23 mouse cellular contexts compared by ENCODE assay signal in genomic region chr5:65911676-65912075, GRCm38 (mm10). TPM values are rescaled to one million over a fixed set of nuclear protein-coding genes. Genes with fewer than 3 reads are reported as not detected.
DNase-seq lines count a peak whose midpoint lies in the region; ATAC-seq lines count a peak whose summit lies in the region.
"Had no signal": no experiment of that assay in that cellular context is flagged by ENCODE, and none has a peak within 500 bp of the region (broad histone marks: within the 10 kb centered on the region; RNA-seq: fewer than 3 reads in every experiment).

No protein-coding gene starts in this region.

- no peak for DNase-seq in midbrain, embryonic 10.5 days (ENCODE audit: low spot score)
- DNase-seq in naive thymus-derived CD4-positive, alpha-beta T cell, adult 2 months (ENCODE audit: low read depth), result peak; percentile 36
- DNase-seq in thymus, postnatal 4 days, result peak; percentile 76
- DNase-seq in forebrain, embryonic 11.5 days (ENCODE audit: low spot score), result no peak
- no peak for DNase-seq in left cerebral cortex, adult 11 months (ENCODE audit: low spot score)
- DNase-seq: adrenal gland, postnatal 36 days; cerebellum, adult 2 months; embryo, embryonic 11 days; forebrain, postnatal 0 days; heart, postnatal 14 days; layer of hippocampus, postnatal 36 days; right cerebral cortex, postnatal 14 days had no signal

- H3K4me2 ChIP-seq in midbrain, embryonic 16.5 days (ENCODE audit: low read length), result no peak overlapping the region
- no peak overlapping the region for H3K4me2 ChIP-seq in forebrain, embryonic 11.5 days (ENCODE audit: low read depth, low read length, severe bottlenecking)
- H3K4me2 ChIP-seq: hindbrain, embryonic 15.5 days; kidney, embryonic 15.5 days had no signal

- H3K4me1 ChIP-seq in midbrain, embryonic 10.5 days, result no peaks in the 10 kb centered on the region
- H3K4me1 ChIP-seq in midbrain, embryonic 16.5 days (ENCODE audit: control insufficient read depth, insufficient read depth, low read length), result no peaks in the 10 kb centered on the region
- H3K4me1 ChIP-seq in forebrain, embryonic 11.5 days (replicated peaks; ENCODE audit: control insufficient read depth, insufficient read depth, low read length), result no peaks in the 10 kb centered on the region
- H3K4me1 ChIP-seq: heart, embryonic 10.5 days; hindbrain, embryonic 15.5 days; kidney, embryonic 15.5 days had no signal

- 0 out of 2 replicates have a peak overlapping the region, but pooled peaks have one; percentile 13 for H3K27ac ChIP-seq in midbrain, embryonic 10.5 days (replicated peaks)
- H3K27ac ChIP-seq in midbrain, embryonic 16.5 days (ENCODE audit: low read length), result no peak overlapping the region
- H3K27ac ChIP-seq in forebrain, embryonic 11.5 days (ENCODE audit: low read depth, low read length), result no peak overlapping the region
- H3K27ac ChIP-seq: heart, embryonic 10.5 days; hindbrain, embryonic 15.5 days; kidney, embryonic 15.5 days; liver, embryonic 14.5 days had no signal

- no peaks in the 10 kb centered on the region for H3K36me3 ChIP-seq in midbrain, embryonic 10.5 days
- no peaks in the 10 kb centered on the region for H3K36me3 ChIP-seq in midbrain, embryonic 16.5 days (ENCODE audit: control insufficient read depth, insufficient read depth, low read length)
- no peaks in the 10 kb centered on the region for H3K36me3 ChIP-seq in forebrain, embryonic 11.5 days (ENCODE audit: control insufficient read depth, insufficient read depth, low read length)
- H3K36me3 ChIP-seq: heart, embryonic 10.5 days; hindbrain, embryonic 15.5 days; kidney, embryonic 15.5 days had no signal

- 84% methylated on average over 7 of the region's 7 CpGs for WGBS in midbrain, embryonic 10.5 days
- WGBS in midbrain, embryonic 16.5 days, result 85% methylated on average over 7 of the region's 7 CpGs
- WGBS in forebrain, embryonic 11.5 days, result 87% methylated on average over 7 of the region's 7 CpGs

- no peak overlapping the region for H3K9ac ChIP-seq in midbrain, embryonic 16.5 days (ENCODE audit: low read depth, low read length)
- no peak overlapping the region for H3K9ac ChIP-seq in forebrain, embryonic 11.5 days (ENCODE audit: low read length)
- H3K9ac ChIP-seq: forebrain, postnatal 0 days; hindbrain, embryonic 15.5 days; kidney, embryonic 15.5 days; liver, embryonic 14.5 days had no signal

- ATAC-seq in midbrain, embryonic 16.5 days, result no peak
- ATAC-seq in common myeloid progenitor, adult 5-6 weeks (replicated peaks; ENCODE audit: low read depth, poor library complexity, severe bottlenecking), result peak; percentile 39; the same call in 1 of the 2 replicates
- ATAC-seq in forebrain, embryonic 11.5 days (replicated peaks; ENCODE audit: low FRiP score), result no peak
- ATAC-seq: forebrain, postnatal 0 days; intestine, embryonic 16.5 days; lung, postnatal 0 days had no signal

- no peak overlapping the region for H3K4me3 ChIP-seq in midbrain, embryonic 10.5 days
- H3K4me3 ChIP-seq in midbrain, embryonic 16.5 days (ENCODE audit: low read depth, low read length), result no peak overlapping the region
- no peak overlapping the region for H3K4me3 ChIP-seq in forebrain, embryonic 11.5 days (ENCODE audit: low read depth, low read length)
- H3K4me3 ChIP-seq: erythroblast, embryonic 14.5 days; heart, embryonic 10.5 days; hindbrain, embryonic 15.5 days; kidney, embryonic 15.5 days had no signal

- no peaks in the 10 kb centered on the region for H3K27me3 ChIP-seq in midbrain, embryonic 10.5 days (ENCODE audit: low read depth, poor library complexity, severe bottlenecking)
- H3K27me3 ChIP-seq in midbrain, embryonic 16.5 days (ENCODE audit: control insufficient read depth, insufficient read depth, low read depth, low read length), result no peaks in the 10 kb centered on the region
- no peaks in the 10 kb centered on the region for H3K27me3 ChIP-seq in forebrain, embryonic 11.5 days (ENCODE audit: control insufficient read depth, insufficient read depth, low read length)
- H3K27me3 ChIP-seq: hindbrain, embryonic 15.5 days; kidney, embryonic 15.5 days had no signal

- 0 out of 2 replicates have a peak, but pooled peaks cover under 1% of the 10 kb centered on the region for H3K9me3 ChIP-seq in midbrain, embryonic 10.5 days (replicated peaks)
- no peaks in the 10 kb centered on the region for H3K9me3 ChIP-seq in midbrain, embryonic 16.5 days (replicated peaks; ENCODE audit: control insufficient read depth, low read length, poor library complexity, severe bottlenecking)
- H3K9me3 ChIP-seq in forebrain, embryonic 11.5 days (ENCODE audit: control insufficient read depth, low read length), result no peaks in the 10 kb centered on the region
- H3K9me3 ChIP-seq: heart, embryonic 10.5 days; hindbrain, embryonic 15.5 days had no signal

RNA-seq across cellular contexts. Expression of gene Chrna9, which starts 23.0 kb away (rescaled TPM):
- 0.10 TPM in 1 of 2 replicates, not detected in the other for polyA plus RNA-seq in midbrain, embryonic 10.5 days (2016; fragmentation: Nextera tagmentation; extraction: Ambion mirVana)
- not detected in 2 replicates for polyA plus RNA-seq in midbrain, embryonic 16.5 days (2015; fragmentation: Nextera tagmentation; extraction: Ambion mirVana)
- not detected in 2 replicates for total RNA-seq in common myeloid progenitor, adult 5-6 weeks (2017)
- polyA plus RNA-seq in forebrain, embryonic 11.5 days (2014; fragmentation: Nextera tagmentation; extraction: Ambion mirVana), result not detected in 2 replicates
- total RNA-seq: adrenal gland, postnatal 36 days; layer of hippocampus, postnatal 36 days; megakaryocyte-erythroid progenitor cell, adult 5-6 weeks had no signal
- polyA plus RNA-seq: cerebellum, adult 2 months; erythroblast, embryonic 14.5 days; forebrain, postnatal 0 days; hindbrain, embryonic 15.5 days; intestine, embryonic 16.5 days; liver, embryonic 14.5 days; lung, postnatal 0 days; neural tube, embryonic 14.5 days had no signal

RNA-seq across cellular contexts. Expression of gene Rhoh, which starts 50.7 kb away (rescaled TPM):
- polyA plus RNA-seq in midbrain, embryonic 10.5 days (2016; fragmentation: Nextera tagmentation; extraction: Ambion mirVana), result 0.22 and 0.27 TPM in 2 replicates
- 0.34 and 0.73 TPM in 2 replicates for polyA plus RNA-seq in midbrain, embryonic 16.5 days (2015; fragmentation: Nextera tagmentation; extraction: Ambion mirVana)
- 33.6 and 46.6 TPM in 2 replicates for total RNA-seq in common myeloid progenitor, adult 5-6 weeks (2017)
- 0.07 and 0.09 TPM in 2 replicates for polyA plus RNA-seq in forebrain, embryonic 11.5 days (2014; fragmentation: Nextera tagmentation; extraction: Ambion mirVana)
- polyA plus RNA-seq: erythroblast, embryonic 14.5 days had no signal

Comparison
In these comparisons a context has a peak if more than half of its experiments do, and no peak if none do; other contexts are left out.
1. DNase-seq: peak in naive thymus-derived CD4-positive, alpha-beta T cell, adult 2 months (single experiment) and thymus, postnatal 4 days (single experiment); none in midbrain, embryonic 10.5 days (single experiment), forebrain, embryonic 11.5 days (single experiment) and left cerebral cortex, adult 11 months (single experiment).